Mouse (Mus musculus): ENCODE results near the gene Tmem186.

DNA sequence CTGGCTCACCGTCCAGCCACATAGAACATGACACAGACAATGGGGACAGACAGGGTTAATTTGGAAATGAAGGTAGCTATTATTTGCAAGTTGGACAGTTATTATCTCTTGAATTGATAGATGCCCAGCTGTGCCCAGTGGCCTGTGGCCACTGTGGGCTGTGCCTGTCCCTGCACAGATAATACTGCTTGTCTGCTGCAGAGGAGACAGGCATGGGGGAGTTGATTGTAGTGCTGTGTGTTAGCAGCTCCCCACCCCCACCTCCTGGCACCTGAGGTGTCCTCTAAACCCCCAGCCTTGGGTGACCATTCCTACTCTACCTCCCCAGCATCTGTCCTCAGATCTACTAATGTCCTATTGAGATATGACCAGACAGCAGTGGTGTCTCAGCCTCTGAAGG, 53.3 kb downstream of the Tmem186 start:
- TF ChIP-seq CTCF (IDR thresholded peaks at IDR 0.05; ENCODE audit: low read depth, low read length) (no peak), POLR2A (IDR thresholded peaks at IDR 0.05; ENCODE audit: borderline replicate concordance, low read depth, low read length) (no peak)

All from bone marrow macrophage, adult 2 months (primary cell).